Mouse (Mus musculus) spleen, embryonic (tissue): ENCODE measurements at regions not wholly inside any gene's neighbourhood (a gene's known extent, or its start where the extent isn't known, plus 50 kb on each side); places are given as distances from the start of the nearest gene placed in this dataset.

Experiments used
- CTCF ChIA-PET: fragments of 350-600 bp; sonication (Branson Sonifier 250); formaldehyde crosslinking; loops from one replicate; lab custom pipeline; 2022; lab: Charles Lee

GRCm38 (mm10) chr13:115427091-115428033 is 325.6 kb upstream of the Itga1 start:
- CTCF ChIA-PET, result no interaction called here

- CTCF ChIA-PET, result no interaction called here
Measured at GRCm38 (mm10) chr13:115425610-115426562, 324.1 kb upstream of the Itga1 start.

DNA sequence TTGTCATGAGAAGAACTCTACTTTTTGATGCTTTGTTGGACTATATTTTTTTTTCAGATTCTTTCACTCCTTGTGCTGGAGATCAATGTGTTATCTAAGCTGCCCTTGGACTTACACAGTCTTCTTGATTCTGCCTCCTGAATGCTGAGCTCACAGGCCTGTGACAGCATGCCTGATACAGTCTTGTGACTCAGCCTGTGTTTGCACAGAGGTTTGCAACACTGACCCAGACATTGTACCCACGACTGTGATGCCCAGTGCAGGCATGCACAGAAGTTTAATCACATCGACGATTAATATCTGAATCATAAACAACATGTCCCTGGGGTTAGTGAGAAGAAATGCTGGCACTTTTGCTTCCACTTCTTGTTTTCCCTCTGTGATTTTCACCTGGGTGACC is 322.0 kb upstream of the Itga1 start:
- CTCF ChIA-PET, result no interaction called here

GRCm38 (mm10) chr13:115421483-115421882 is 319.7 kb upstream of the Itga1 start:
- CTCF ChIA-PET, result no interaction called here

- CTCF ChIA-PET, result no interaction called here
Measured at GRCm38 (mm10) chr13:115417829-115418228, 316.1 kb upstream of the Itga1 start.

DNA sequence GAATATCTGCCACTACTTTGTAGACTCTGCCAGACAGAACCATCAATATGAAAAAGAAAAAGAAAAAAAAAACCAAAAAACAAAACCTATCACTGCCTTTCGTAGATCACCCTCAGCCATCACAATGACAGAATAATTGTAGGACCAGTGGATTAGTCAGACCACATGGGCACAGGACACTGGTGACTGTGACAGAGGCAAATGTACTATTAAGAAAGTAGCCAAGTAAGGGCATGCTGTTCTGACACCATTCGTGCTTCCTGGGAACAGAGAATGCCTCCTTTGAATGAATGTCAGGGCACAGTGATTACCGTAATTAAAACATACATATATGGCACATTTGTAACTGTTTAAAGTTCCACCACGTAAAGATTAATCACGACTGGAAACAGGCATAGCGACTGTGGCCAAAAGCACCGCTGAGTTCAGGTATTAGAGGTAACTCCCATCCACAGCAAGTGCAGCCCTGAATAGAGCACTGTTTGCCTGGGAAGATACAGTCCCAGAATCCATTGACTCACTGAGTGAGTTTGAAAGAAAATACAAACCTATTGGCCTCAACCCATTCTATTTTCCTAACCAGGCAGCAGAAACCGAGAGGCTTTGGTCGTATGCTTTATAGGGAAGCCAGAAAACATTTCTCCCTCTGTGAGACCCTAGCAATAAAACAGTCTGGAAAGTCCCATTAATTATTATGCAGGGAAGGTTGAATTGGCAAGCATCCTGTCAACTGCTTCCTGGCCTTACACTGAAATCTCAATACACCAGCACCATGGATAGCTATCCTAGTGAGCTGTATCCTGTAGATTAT is 312.2 kb upstream of the Itga1 start:
- CTCF ChIA-PET, result no interaction called here

DNA sequence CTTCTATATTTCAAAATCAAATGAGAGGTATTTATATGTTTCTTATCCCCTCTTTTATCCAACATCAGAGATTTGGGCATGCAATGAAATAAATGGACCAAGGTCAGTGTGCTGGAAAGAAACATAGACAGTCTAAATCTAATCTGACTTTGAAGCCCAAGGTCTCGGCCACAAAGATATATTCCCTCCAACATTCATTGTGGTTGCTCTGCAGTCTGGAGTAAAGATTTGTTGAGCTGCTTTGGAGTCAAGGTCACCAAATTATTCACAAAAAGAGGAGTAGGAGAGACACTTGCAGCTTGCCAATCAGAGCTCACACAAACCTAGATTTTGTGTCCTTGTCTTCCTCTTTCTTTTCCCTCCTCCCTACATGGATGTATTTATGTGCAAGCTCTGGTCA is 304.2 kb upstream of the Itga1 start:
- CTCF ChIA-PET, result no interaction called here

- CTCF ChIA-PET, result no interaction called here
Measured at GRCm38 (mm10) chr13:115400706-115401215, 299.0 kb upstream of the Itga1 start.

DNA sequence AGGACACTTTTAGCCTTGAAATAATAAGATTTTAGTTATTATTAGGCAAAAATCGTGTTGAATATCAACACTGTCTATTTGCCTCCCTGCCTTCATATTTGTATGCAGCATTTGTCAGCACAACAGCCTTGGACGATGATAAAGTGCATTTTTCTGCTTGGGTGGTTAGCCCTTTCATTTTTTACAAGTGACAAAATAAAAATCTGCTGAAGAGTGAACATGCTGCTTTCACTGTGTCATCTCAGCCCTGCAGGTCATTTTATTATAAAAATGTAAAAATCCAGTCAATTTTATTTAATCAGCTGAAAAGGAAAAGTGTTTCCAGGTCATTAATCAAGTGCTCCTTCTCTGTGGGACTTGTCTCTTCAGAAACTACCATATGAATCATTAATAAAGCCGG is 277.9 kb upstream of the Itga1 start:
- CTCF ChIA-PET, result no interaction called here

- CTCF ChIA-PET, result no interaction called here
Measured at GRCm38 (mm10) chr13:115376180-115376880, 274.6 kb upstream of the Itga1 start.

DNA sequence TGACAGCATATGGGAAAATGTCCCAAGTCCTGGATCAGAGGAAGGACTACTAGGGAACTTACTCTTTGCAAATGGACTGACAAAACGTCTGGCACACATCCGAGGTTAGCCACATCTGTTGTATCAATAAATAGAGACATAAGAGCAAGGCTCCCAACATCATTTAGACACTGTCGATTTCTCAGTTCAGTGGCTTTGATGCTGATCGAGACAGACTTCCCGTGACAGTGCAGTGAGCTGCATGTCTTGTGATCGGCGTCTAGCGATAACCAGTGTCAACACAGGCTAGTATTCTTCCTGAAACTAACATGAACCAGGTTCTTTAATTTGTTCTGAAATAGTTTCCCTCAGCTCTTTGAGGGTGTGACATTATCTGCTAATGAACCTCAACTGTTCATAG is 259.7 kb upstream of the Itga1 start:
- CTCF ChIA-PET, result no interaction called here

DNA sequence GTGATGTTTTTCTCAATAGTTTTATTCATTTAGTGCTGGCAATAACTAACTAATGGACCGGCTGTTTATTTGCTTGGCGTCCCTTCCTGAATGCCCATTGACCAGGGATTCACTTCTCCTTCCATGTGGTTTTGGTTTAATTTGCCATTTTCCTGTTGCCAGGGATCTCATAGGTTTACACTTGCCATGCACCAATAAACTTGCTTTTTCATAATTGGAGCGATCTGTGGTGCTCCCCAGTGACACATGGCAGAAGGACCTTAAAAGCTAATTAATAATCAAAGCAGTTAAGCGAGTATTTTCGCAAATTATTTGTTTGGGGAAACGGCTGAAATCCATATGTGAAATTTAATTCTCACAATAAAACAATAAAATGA is 245.2 kb upstream of the Itga1 start:
- CTCF ChIA-PET, result no interaction called here

DNA sequence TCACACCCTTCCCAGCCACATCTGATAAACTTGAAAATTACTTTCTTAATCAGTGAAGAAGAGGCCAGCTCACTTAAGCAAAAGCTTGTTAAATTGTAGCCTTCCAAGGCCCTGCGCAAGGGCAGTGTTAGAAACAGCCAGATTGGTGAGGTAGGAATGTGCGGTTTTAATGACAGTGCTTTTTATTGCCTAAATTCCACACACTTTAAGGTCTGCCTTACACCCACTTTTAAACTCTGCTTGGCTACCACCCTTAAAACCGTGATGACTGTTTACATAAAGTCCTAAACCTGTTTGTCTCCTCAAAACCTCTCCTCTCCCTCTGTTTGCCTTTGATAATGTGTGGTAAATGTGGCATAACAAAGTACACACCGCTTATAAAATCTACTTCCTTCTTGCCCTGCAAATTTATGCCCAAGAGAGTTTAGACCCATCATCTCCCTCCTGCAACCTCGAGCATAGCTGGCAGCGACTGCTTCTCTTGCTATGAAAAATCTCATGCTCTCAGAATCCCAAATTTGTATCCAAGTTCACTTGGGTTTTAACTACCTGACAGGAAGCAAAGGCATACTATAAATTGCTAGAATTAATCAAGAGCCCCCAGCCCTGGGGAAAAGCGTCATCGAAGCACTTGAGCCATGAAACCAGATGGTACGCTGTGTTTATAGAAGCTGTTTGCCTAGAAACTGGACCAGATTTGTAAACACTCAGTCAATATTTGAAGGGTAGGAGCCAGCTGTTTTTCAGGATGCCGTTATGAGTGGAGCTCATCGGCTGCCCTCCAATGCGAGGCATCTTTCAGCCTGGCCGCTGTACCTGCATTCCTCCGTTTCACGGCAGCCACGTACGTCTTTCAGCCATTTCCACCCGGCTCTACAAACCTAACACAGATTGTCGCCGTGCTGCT is 244.6 kb upstream of the Itga1 start:
- CTCF ChIA-PET, result no interaction called here

GRCm38 (mm10) chr13:115329000-115329960 is 227.5 kb upstream of the Itga1 start:
- CTCF ChIA-PET, result no interaction called here

GRCm38 (mm10) chr13:115326294-115326693 is 224.5 kb upstream of the Itga1 start:
- CTCF ChIA-PET, result no interaction called here

DNA sequence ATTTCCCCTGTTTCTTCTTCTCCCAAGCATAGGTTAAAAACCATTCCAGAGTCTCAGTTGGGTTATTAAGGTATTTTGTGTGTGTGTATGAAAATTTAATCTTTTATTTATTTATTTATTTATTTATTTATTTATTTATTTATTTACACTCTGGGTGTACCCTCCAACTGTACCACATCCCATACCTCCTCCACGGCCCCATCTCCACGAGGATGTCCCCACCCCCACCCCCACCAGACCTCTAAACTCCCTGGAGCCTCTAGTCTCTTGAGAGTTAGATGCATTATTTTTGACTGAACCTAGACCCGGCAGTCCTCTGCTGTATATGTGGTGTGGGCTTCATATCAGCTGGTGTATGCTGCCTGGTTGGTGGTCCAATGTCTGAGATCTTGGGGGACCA is 214.9 kb upstream of the Itga1 start:
- CTCF ChIA-PET, result no interaction called here

DNA sequence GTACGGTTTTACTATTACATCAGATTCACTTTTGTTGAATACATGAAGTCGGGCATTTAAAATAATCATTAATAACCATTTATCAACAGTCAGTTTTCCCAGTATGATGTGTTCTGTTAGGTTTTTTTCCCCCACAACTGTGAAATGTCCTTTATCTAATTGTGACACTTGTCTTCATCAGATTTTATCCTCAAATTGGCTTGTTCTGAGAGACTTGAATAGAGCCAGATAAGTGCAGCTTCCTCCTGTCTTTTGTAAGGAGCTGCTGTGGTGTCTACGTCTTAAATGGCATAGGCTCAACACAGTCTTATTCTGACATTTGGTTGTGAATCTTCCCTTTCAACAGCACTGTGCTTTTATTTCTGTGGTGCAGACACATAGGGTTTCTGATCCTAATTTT is 206.8 kb upstream of the Itga1 start:
- CTCF ChIA-PET, result no interaction called here

- CTCF ChIA-PET, result no interaction called here
Measured at GRCm38 (mm10) chr13:115287371-115287770, 185.6 kb upstream of the Itga1 start.

- CTCF ChIA-PET, result no interaction called here
Measured at GRCm38 (mm10) chr13:115266164-115266563, 164.4 kb upstream of the Itga1 start.
